Mouse (Mus musculus) right cerebral cortex, postnatal 25 days (tissue): Measurements from ENCODE around the gene Adam8.

Experiments used
- DNase-seq: peaks from one replicate; pipeline ENCODE4 v3.0.0; 2022

Gene Adam8

DNA sequence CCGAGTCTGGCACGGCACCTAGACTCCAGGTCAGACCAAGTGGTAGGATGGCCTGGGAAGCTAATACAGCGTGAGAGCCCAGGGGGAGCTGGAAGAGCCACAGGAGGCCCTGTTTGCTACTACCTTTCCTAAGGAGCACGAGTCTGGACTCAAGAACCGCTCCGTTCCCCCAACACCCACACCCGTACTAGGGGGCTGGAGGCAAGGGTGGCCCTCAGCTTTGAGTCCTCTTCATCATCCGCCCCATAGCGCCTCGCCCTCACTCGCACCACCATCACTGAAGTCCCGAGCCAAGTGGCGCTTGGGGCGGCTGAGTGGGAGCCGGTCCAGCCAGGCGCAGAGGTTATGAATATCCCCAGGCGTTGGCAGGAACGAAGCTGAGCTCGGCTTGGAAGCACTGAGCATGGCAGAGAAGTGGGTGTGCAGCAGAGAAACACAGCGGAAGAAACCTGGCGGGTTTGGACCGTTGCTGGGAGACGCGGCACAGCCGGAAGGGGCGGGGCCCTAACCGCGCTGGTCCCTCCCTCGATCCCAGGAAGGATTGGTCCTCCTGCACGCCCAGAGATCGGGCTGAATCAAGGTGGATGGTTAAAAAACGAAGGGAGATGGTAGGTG is 14.0 kb downstream of the Adam8 start, which contains the start of gene 6430531B16Rik:
Gene 6430531B16Rik, minus strand, starts transcription at position 478 of the 615 bp plus-strand sequence.
- peak; percentile 91 for DNase-seq

DNA sequence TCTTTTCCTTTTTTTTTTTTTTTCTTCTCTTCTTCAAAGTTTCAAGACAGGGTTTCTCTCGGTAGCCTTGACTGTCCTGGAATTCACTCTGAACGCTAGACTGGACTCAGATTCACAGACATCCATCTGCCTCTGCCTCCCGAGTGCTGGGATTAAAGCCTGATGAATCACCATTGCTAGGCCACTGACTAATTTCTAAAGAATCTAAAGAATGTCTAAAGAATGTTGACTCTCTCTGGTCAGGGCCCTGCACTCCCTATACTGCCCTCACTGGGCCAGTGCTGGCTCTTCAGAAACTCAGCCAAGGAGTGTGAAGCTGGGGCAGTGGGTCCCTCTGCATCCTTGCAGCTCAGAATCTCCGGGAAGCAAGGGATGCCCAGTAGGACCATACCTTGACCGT is 16.9 kb downstream of the Adam8 start:
- DNase-seq, result no peak

DNA sequence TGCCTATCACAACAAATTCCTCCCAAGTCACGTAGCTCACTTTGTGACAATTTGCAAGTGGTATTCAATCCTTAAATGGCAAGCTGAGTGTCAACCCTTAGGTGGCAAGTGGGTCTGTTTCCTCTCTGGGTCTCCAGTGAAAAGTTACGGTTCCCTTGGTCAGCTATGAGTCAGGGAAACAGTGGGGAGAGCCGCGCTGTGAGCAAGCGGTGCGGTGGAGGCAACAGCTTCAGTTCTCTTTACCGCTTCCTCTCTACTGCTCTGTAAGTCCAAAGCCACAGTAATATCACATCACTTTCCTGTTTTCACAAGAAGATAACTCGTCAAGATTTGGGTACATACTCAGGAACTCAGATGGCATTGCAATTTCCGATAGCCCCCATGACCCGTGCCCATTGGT is 18.1 kb downstream of the Adam8 start:
- no peak for DNase-seq

DNA sequence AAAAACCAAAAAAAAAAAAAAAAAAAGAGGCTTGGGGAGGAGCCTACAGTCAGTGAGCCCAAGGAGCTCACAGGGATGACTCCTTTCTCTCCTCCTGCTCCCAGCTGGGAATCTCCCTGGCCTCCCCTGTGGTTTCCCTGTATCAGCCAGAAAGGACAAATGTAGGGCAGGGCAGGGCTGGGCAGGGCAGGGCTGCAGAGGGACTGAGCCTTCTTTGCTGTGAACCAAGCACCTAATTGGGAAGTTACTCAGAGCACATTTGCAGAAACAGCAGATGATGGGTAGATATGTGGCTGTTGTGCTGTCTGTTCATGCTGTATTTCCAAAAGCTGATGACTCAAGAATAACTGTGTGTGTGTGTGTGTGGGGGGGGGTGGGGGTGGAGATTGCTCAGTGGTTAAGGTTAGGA is 19.4 kb downstream of the Adam8 start:
- no peak for DNase-seq

DNA sequence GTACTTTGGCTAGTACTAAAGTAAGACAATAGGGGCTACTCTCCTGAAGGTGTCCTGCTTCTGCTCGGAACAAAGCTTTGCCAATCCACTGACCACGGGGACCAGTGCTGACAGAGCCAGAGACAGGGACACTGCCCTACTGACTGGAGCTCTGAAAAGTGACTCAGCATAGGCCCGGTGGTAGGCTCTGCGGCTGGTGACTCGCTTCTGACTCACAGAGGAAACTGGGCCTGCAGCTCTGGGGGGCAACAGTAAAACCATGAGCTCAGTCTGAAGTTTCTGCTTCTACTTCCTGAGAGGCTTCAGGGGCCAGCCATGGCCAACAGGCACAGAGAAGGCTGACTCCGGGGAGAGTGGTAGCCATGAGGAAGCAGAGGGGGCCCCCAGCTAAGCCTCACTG is 20.9 kb downstream of the Adam8 start:
- DNase-seq, result no peak

DNA sequence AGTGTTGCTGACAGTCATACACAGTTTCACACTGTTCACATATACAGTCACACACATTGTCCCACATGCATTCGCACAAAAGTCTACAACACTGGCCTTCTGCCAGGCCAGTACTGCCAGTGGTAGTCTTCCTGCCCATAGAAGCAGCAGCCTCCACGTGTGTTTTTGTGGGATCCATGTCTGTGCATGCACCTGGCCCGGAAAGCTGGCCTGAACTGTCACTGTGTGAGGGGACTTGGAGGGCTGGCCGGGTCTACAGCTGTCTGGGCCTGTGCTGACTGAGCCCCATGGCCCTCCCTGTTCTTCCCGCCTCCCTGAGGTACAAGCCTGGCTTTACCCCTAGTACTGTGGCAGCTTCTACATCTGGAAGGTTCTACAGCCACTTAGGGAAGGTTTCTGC is 21.4 kb downstream of the Adam8 start:
- no peak for DNase-seq

DNA sequence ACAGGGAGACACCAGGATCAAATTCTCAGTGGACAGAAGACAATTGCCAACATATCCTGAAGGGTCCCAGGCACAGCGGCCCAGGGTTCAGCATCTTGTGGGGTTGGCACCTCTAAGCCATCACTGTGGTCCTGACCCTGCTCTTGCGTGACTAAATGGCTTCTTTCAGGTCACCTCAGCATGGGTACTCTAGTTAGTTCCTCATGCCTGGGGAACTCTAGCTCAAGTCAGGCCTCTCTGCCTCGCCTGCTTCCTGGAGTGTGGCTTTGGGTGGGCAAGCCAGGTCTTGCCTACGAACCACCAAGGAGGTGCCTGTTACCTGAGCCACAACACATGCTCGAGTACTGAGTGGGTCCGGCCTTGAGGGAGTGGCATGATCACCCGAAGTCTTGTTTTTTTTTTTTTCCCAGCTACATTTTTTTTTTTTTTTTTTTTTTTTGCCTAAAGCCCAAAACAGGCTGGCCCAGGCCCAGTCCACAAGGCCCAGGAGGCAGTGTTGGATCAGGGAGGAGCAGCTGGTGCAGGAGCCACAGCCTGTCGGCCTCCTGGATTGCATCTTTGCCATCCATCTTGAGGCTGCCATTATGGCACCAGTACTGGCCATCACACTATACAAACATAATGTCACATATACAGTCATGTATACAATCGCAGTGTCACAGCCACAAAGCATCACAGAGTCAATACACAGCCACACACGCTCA is 22.0 kb downstream of the Adam8 start:
- no peak for DNase-seq

DNA sequence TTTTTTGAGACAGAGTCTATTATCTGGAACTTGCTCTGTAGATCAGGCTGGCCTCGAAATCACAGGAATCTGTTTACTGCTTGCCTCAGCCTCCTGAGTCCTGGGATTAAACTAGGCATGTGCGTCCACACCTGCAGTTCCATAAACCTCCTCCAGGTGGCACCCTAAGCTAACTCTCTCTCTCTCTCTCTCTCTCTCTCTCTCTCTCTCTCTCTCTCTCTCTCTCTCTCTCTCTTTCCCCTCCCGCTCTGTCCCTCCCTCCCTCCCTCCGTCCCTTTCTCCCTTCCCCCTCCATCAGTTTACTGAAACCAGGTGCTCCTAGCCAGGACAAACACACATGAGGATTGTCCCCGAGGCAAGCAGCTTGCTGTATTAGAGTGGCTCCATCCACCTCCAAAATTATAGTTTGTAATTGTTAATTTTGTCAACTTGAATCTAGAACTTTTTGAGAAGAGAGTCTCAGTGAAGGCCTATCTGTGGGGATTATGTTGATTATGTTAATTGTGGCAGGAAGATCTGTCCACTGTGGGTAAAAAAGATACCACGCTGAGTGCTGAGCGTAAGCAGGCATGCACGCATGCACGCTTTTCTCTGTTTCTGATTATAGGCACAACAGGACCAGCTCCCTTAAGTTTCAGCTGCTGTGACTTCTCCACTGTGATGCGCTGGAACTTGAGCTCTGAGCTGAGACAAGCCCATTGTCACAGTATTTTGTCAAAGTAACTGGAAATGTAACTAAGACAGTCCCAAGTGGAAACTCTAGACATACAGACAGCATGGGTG is 22.8 kb downstream of the Adam8 start:
- DNase-seq, result peak; percentile 75

DNA sequence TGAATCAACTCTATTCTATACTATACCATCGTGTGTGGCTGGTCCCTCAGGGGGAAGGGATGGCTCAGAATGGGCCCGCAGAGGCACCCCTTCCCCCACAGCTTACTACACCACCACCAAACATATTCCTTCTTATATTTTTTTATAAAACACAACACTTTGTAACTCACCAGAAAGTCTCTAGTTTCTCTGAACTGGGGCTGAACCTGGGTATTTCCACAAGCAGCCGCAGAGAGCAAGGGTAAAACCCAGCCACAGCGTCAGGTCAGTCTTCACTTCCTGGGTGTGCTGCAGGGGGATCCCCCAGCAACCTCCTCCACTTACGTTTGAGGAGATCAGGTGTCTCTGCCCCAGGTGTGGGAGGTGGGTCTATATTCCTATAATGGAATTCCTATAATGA is 23.9 kb downstream of the Adam8 start:
- no peak for DNase-seq

DNA sequence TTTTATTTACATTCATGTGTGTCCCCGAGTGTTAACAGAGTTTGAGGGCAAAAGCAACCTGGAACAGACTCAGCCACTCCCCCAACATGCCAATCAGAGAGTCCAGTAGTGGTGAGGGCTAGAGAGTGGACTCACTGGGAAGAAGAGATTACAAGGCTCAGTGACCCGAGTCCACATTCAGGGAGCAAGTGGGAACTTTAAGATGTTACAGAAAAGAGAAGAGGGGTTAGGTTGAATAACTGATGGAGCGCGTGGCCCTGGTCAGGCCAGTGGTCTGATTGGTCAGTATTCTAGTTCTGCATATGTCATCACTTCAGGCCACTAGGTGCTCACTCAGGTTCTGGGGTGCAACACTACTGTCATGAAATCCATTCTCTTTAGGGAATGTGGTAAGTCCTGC is 25.2 kb downstream of the Adam8 start:
- DNase-seq, result no peak

DNA sequence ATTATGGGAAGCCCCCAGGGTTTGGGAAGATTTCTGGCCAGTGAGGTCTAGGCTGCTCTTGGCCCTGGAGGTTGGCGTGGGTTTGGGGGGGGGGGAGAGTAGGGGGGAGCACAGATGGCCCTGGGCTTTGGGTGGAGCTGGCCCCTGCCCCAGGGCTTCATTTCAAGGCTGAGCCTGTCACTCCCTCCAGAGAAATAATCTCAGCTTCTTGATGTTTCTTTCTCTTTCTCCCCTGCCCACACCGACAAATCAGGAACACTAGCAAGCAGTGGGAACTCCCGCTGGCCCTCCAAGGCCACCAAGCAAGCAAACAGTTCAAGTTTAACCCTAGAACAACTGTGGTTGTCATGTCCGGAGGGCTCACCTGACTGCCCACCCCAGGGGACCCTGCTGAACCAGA is 28.5 kb downstream of the Adam8 start:
- no peak for DNase-seq

DNA sequence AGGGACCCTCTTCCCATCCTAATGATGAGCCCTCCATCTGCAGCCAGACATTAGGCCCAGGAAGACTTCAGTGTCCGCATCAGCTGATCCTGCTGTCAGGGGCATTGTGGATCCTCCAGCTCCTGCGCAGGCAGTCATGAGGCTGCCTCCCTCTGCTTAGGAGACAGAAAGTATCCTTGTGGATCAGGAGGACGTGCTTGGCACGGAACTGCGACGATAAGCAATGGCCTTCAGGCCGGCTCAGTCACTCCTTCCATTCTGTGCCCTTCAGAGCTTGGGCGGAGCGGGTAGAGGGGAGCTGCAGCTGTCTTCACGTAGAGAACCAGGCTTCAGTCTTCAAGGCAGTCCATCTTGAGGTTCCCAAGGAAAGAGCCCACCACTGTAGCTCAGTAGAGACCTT is 31.2 kb downstream of the Adam8 start:
- DNase-seq, result no peak

DNA sequence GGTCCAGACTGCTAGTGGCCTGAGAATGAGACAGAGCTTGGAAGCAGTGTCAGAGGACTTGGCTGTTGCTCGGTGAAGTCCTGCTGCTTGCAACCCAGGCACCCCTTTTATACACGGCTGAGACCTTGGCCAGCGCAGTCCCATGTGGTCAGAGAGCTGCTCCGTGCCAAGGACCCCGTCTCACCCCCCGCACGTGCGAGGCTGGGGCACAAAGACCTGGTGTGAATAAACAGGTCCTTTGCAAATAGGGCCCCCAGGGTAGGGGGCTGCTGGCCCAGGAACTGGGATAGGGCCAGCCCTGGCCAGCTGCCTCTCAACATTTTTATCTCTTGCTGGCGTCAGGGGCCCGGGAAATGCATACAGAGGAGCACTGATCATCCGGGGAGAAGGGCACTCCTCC is 34.4 kb downstream of the Adam8 start:
- no peak for DNase-seq

DNA sequence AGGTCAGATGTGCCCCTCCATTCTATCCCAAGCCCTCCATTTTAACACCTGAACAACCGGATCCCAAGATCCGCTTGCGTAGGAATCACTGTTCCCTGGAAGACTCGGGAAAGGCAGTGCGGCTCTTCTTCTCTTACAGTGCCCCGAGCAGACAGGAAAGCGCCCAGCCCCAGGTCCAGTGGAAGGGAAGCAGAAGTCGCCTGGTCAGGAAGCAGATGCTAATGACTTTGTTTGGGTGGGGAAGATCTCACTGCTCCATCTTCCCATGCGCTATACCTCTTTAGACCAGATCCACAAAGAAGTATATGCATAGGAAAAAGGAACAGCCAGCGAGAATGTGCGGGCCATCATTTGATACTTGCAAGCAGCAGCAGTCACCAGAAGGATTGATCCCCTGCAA is 34.9 kb downstream of the Adam8 start:
- DNase-seq, result no peak

DNA sequence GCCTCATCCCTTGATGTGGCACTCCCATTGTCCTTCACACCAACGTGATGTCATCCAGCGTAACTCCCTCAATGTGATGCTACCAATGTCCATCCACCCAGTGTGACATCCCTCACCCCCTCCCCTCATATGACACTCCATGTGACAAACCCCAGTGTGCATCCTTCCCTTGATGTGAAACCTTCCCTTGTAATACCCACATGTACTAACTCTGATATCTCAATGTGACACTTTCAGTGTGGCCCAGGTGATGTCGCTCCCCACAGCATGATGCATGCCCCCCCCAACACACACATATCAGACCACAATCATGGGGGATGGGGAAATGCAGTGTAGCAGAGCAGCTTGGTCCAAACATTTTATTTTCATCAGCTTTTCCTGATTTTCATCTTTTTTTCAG is 35.7 kb downstream of the Adam8 start:
- no peak for DNase-seq

DNA sequence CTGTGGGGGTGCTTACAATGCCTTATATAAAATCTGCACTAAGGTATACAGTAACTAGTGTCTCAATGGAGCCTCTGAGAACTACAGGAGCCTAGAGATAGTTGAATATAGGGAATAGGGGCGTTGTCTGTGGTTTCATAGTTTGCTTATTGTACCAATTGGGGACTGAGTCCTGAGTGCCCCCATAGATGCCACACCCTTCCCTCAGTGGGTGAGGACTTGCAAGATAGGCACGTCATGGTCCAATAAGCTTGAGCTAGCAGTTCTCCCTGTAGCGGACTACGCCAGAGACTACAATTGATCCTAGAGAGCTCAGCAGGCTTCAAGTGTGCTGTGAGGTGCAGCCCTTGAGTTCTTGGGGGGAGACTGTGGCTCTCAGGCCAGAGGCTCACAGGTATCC is 36.9 kb downstream of the Adam8 start:
- no peak for DNase-seq

DNA sequence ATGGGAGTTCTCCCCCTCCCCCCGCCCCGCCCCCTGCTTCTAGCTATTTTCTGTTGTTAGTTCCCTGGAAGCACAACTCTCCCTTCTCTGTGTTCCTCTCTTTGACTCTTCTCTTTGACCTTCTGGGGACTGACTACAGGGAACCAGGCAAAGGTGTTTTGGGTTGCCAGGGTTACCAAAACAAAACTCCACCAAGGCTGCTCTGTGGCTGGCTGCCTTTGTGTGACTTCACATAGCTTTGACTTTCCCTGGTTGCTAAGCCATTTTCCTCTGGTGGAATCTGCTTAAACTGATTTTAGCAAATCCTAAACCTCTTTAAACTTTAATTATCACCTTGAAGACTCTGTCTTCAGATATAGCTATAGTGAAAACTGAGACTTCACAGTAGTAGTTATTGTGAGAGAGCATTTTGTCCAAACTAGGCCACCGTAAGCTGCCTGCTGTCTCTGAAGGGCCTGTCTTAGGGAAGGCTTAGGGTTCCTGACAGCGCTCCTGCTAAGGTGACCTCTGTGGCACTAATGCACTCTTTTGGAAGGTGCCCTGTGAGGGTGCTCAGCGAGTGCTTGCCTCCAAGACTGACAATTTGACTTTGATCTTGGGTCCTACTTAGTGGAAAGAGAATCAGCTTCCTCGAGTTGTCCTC is 40.2 kb downstream of the Adam8 start:
- DNase-seq, result no peak

DNA sequence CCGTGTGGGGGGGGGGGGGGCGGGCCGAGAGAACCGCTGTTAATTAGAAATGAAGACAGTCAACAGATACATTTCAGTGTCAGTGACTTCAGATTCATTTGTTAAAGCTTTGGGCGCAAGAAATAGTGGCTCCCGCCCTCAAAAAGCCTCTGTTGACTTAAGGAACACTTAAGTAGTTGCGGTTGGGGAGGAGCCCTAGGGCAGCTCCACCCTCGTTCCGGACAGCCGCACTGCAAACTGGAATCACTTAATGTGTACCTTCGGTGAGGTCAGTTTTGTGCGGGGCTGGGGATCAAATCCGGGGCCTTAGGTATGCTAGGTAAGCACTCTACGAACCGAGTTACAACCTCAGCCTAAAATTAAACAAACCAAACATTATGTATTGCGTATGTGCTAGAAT is 41.3 kb downstream of the Adam8 start:
- DNase-seq, result no peak

DNA sequence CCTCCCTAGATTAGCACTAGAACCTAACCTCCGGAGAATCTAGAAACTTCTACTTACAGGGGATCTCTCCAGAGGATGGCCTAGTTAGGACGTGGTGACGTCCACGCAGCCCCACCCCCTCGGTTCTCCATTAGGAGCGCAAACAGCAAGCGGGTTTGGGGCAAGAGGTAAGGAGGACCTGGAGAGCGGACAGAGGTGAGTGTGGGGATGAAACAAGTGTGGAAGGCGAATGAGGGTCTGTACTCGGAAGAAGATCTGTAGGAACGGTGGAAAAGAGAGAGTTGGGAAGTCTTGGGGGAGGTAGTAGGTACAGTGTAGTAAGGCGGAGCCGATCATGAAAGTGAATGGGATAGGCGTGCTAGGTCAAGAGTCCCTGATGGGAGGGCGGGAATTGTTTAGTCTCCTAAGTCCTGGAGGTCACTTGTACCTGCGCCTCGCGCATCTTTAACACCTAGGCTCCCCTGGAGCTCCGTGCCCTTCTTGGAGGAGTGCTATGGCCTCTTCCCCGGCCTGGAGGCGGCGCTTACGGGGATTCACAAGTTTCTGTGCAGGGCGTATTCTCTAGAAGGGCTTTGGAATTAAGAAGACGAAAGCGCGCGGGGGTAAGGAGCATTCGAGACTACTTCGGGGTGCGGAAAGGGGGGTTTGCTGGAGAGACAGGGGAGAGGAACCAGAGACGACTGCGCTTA is 41.9 kb downstream of the Adam8 start:
- no peak for DNase-seq

DNA sequence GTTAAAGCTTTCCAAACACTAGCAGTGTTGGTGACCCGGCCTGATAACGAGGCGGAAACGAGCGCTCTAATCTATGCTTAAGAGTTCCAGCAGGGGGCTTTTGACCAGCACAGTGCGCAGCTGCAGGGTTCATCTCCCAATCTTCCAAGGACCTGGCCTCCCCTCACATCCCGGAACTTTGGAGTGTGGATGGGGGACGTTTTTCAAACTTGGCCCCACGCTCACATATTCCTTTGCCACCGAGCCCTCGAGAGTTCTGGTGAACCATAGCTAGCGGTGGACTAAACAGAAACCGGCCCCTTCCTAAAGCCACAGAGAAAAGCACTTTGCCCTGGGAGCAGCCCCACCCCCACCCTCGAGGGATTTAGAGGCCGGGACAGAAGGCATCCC is 42.5 kb downstream of the Adam8 start:
- DNase-seq, result no peak

DNA sequence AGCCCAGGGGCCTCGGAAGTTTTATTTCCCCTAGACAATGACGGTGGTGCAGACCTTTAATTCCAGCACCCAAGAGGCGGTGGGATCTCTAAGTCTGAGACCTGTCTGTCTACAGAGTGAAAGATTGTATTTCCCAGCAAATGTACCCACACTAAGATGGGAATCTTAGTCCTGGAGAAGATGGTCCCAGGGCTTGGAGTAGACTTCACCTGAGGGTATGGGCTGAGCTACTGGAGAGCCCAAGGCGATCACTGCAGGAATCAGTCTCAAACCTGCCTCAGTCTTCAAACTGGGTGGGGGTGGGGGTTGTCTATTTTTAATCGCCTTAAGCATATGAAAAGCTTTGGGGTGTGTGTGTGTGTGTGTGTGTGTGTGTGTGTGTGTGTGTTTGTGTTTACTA is 46.3 kb downstream of the Adam8 start:
- no peak for DNase-seq

DNA sequence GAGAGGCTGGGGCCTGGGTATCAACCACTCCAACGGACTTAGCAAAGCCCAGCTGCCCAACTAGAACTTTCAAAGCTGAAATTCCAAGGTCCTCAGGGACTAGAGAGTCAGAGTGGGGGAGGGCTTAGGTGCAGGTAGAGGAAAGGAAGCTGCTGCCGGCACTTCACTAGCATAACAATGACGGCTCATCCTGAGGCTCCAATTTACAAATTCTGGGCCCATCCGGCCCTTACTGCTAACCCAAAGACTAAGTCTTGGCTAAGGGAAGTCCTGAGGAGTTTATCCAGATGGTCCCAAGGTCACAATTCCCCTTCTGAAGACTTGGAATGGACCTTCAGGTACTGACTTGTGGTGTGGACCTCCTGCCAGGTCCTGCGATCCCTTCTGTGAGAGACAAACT is 46.8 kb downstream of the Adam8 start:
- DNase-seq, result no peak
